Mouse (Mus musculus) monocyte, adult 2 months (primary cell): ENCODE data around the gene Ryk.
"Not testable (repeated sequence)": the region's sequence is repeated elsewhere in the genome, so short reads cannot be mapped to it uniquely, and the experiment has no call there.

Experiments
- DNase-seq, 2 experiments: peaks; one replicate each; pipeline ENCODE4 v3.0.0; 2022; ENCODE audit warnings: low spot score in 2 of 2, low read depth in 1 of 2

Ryk gene

DNA sequence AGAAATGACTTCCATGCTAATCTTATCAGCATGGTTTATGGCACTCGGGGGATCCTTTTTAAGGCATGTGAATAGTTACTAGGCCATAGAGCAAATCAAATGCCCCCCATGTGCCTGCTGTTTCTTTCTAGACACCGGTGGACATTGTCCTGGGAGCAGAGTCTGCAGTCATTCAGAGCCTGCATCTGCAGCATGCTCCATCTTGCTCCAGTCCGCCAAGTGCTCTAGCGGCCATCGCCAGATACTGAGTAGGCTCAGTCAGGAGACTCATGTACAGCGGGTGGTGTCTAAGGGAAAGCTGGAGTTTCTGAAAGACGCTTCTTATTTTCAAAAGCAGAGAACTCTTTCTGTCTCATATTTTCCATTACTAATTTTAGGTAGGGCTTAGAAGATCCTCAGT is 67.6 kb downstream of the Ryk start:
- DNase-seq, result no peak

GRCm38 (mm10) chr9:102904952-102905351 is 70.2 kb downstream of the Ryk start:
- DNase-seq, result no peak

- no peak for DNase-seq
These were observed 72.1 kb downstream of the Ryk start for GRCm38 (mm10) chr9:102906781-102907180.

DNA sequence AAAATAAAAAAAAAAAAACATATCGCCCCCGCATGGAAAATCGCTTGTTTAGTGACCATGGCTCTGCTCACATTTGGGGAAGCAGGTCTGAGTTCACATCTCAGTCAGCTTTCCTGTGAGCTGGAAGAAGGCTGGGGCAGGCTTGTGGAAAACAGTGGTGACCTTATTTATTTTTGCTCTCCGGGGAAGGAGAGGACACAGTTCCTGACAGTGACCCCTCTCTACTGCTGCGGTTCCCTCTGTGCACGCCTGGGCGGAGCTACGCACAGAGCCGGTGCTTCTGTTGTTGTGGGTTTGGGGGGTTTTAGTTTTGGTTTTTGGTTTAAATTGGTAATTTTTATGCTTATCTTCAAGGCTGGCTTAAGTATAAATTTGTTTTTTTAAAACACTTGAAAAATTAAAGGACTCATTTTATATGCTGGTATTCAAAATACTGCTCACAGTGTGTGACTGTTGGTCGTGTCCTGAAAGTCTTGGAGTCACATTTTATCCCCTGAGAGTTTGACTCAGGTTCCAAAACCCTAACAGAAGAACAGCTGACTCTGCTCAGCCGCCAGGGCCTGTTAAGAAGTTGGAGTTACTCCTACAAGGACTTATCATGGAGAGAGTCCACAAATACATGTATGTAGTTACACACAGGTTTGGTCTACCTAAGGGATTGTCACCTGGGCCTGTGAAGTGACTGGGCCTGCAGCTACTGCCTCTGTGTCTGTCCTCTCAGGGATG is 73.0 kb downstream of the Ryk start:
- DNase-seq, result no peak

DNA sequence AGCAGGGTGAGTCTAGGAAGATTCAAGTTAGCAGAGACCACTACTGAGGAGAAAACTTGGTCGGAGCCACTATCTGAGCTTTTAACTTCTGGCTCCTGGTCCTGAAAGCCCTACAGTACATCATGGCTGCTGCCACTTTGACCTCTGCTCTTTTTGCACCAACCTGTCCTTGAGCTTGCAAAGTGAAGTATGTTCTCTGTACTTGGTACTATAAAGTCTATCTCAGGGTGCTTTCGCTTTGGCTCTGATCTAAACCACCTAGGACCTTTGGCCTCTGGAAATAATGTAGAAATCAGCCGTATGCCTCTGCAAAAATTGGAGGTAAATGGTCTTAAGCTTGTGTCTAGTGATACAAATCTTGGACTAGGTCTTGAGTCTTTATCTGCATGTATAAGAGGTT is 76.8 kb downstream of the Ryk start:
- no peak for DNase-seq

- DNase-seq, result no peak
These were observed 77.9 kb downstream of the Ryk start for GRCm38 (mm10) chr9:102912516-102913035.

DNA sequence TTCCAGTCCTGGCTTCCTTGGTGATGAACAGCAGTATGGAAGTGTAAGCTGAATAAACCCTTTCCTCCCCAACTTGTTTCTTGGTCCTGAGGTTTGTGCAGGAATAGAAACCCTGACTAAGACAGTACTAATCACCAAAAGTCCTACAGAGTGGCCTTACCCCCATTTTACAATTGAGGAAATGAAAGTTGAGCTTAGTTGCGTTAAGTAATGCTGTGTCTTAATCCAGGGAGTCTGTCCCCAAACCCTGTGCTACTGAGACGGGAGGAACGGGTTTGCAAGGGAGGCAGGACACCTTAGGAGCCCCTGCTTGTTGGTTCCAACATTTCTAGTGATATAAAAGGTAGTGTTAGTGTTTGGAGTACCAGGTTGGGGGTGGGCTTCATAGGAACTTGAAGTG is 78.9 kb downstream of the Ryk start:
- not testable (repeated sequence) for DNase-seq

DNA sequence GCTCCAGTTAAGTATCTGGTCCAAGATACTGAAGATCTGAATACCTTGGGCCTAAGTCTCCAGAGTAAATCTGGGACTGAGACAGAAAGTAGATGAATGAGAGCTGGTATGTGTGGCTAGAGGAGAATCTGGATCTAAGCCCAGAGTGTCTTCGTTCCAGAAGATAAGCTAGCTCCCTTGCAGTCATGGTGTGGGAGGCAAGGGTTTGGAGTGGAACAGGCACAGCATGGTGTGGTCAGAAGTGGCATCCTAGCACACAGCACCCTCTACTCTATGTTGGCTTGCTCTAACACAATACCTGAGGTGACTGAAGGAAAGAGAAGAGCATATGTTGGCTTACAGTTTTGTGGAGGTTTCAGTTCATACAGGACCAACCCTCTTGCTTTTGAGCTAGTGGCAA is 79.9 kb downstream of the Ryk start:
- DNase-seq, result no peak

DNA sequence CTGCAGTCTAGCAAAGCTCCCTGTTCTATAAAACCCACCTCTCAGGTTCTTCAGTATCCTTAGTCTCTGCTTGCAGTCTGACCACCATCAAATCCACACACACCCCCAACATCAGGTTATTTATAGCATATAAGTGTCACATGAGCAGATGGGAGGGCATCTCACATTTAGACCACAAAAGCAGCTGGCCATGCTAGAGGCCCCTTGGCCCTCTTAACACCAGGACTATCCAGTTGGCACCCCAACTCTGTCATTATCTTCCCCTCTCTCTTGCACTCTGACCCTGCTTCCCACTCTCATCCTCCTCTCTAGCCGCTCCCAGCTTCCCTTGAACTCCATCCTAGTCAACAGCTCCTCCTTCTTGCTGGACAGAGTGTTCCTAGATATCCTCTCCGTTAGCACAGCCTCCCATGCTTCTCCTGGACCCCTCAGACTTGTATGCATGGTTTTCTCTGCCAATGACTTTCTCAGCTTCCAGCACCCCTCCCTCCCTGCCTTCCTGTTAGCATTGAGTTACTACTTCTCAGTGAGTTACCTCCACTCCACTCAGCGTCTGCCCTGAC is 80.7 kb downstream of the Ryk start:
- no peak for DNase-seq

DNA sequence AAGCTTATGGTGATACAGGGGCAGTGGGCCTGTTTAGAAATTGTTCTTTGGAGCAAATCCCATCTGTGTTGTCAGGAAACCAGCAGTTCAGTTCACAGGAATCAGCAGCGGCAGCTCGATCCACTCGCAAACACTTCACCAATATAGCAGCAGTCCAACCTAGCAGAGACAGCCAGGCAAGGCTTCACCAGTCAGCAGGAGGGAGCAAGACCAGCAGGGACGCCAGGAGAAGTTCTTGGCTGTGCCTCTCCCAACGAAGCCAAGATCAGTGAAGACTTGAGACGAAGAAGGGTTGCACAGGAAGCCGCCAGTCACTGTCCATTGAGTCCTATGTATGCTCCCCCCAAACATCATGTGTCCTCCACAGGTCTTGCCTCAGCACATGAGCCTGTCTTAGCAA is 81.4 kb downstream of the Ryk start:
- no peak for DNase-seq

DNA sequence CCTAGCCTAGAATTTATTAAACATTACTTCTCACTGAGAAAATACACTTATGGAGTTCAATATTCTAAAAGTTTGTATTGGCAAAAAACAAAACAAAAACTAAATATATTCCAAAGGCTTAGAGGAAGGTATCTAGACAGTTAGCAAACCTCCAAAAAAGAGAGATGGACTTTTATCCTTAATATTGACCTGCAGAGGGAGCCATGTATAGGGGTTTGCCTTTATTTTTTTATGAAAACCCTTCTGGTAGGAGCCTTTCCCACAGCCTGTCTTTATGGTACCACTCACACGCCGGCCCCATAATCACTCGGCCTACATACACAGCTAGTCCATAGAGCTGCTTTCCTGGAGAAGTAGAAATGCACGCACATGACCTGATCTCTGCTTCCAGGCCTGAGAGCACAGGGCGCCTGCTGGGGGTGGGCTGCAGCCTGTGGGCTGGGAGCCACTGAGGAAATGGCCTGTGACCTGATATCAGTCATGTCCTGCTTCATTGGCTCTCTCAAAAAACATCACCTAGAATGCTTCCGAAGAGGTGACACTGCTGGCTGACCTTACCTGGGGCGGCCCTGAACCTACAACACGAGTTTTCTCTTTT is 82.9 kb downstream of the Ryk start:
- DNase-seq, result no peak

DNA sequence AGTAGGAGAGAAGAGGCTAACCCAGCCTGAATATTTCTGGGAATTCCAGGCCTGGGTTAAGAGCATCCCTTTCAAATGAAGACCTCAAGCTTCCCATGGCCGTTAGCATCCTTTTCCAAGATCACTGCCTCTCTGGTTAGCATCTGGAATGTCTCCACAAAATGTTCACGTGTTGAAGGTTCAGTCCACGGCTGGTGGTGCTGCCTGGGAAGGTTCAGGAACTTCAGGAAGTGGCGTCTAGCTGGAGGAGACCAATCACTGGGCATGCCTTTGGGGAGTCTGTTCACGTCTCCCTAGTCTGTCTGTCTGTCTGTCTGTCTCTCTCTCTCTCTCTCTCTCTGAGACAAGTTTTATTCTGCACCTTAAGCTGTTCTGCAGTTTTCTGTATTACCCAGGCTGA is 84.8 kb downstream of the Ryk start:
- no peak for DNase-seq

GRCm38 (mm10) chr9:102921791-102922190 is 87.1 kb downstream of the Ryk start:
- DNase-seq, result no peak

DNA sequence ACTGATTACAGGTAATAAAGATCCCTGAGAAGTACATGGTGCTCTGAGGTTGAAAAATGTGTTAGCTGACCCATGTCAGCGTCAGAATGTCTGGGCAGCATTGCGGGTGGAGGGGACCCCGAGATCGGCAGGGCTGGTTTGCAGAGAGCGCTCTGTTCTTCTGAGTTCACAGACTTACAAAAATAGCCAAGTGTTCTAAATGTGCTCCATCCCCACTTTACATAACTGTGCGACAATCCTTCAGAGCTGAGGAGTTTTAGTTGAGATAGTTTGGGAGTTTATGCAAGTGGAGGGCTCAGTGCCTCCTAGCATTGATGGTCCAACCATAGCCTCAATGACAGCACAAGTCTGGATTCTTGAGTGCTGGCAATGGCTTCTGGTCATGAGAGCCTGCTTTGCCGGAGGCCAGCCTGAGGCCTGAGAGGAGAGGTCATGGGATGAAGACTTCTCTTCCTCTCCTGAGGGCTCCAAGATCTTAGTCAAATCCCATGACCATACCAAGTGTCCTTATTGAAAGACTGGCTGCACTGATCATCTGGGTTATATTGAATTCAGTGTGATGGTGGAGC is 88.2 kb downstream of the Ryk start:
- no peak for DNase-seq

DNA sequence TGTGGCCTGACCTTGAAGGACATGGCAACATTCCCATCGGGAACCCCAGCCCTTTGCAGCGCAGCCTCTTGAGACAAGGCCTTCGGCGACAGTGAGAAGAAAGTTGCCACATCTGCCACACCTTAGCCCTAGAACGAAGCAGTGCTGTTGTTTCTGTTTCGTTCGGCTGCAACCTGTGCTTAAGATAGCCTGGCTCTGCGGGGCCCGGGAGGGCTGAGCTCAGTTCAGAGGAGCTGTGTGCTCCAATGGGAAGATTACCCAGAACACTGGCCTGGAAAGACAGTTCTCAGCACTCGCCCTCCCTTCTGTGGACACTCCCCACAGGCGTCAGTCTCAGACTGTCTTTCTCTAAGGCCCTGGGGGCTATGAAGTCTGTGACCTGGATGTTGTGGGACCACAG is 89.1 kb downstream of the Ryk start:
- DNase-seq, result no peak

DNA sequence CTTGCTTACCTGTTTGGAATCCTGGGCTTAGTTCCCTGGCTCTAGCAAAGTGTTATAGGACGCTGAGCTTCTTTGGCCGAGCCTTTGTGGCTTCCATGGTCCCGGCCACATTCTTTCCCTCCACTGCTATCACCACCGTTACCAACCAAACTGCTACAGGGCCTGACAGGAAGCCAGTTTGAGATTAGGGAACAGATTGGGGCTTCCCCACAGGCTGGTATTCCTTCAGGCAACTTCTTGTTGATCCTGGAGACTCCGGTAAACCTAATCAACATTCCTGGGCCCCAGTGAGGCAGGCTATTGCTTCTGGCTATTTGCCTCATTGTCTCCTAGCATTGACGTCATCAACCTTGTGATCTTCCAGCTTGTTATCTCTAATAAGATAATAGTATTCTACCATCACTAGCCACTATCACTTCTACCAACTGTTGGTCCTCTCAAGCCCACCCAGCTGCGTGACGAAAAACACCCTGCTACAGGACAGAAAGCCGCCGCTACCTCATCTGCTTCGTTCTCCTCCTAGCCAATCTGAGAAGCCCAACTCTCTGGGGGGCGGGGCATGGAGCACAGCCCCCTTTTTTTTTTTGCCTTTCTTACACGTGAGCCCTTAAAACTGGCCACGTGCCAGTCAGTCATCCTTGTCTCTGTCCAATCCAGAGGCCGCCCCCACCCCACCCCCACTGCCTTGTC is 90.1 kb downstream of the Ryk start:
- no peak for DNase-seq

DNA sequence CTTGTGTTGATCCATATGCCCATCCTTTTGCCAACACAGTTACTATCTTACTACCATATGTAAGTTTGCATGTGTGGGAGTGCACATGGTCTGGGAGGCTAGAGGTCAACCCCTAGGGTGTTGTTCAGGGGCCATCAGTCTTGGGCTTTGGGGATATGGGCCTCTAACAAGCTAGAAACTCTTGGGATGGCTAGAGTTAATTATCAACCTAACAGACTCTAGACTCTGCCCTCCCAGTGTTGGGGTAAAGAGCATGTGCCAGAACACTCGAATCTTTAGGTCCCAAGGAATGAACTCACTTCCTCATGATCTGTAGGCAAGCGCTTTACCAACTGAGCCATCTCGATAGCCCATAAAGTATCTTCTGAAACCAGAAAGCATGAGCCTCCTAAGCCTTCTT is 91.4 kb downstream of the Ryk start:
- no peak for DNase-seq

DNA sequence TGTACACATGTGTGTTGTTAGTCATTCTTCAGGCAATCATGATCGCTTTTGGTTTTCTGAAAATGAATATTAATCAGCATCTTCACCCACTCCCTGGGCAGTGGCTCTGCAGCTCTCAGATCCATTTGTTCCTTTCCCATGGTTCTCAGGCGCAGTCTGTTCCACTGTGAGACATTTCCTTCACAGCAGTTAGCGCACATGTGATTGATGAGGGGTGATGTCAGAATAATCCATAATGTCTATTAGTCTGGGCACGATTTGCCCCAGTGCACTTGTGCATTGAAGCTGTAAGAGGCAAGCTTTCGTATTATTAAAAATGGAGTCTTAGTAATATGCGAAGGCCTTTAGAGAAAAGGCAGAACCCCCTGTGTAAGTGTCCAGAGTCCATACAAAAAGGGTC is 95.1 kb downstream of the Ryk start:
- DNase-seq, result no peak

DNA sequence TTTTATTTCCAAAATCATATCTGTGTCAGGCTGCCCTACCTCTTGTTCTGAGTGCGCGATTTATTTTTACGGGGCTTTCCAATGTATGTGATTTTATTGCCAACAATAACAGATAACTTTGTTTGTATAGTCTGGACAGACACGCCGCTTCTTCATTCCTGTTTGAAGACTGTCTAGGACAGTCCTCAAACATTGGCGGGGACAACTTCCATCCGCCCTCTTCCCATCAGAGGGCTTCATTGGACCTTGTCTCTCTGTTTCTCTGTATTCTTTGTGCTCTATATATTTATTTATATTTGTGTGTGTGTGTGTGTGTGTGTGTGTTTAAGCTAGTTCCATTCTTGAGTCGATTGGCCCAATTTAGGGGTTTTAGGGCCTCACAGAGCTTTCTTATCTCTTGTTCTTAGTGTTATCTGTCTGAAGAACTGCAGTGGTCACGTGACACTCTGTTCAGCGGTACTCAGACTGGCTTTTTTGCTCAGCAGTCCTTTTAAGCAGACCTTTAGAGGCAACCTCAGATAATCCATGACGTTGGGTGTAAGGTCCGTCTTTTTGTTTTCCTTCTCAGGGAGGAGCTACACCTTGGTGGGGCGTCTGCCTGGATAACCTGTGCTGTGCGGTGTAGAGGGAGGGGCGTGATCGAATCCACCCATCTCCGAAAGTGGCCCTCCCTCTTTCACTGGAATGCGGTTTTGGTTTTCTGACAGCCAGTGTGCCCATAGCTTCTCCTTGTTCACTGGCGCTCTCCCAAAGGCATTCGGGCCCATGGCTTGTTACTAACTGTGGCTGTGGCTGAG is 99.4 kb downstream of the Ryk start:
- DNase-seq, result no peak

GRCm38 (mm10) chr9:102942221-102942620 is 107.5 kb downstream of the Ryk start:
- no peak for DNase-seq

GRCm38 (mm10) chr9:102944891-102945290 is 110.2 kb downstream of the Ryk start:
- DNase-seq, result no peak
